Mouse (Mus musculus) limb, embryonic 15.5 days (tissue): ENCODE data around the gene Zwilch. TPM values are rescaled to one million over a fixed set of nuclear protein-coding genes. Genes with fewer than 3 reads are reported as not detected.
A peak's percentile ranks its signal among the peaks of the same experiment; 100 is the strongest.

ENCODE experiments used
- ATAC-seq: fragments of 200-750 bp; cut with Nextera tagmentation; 2 replicates; pipeline ENCODE4 v1.8.0; 2017; ENCODE audit warnings: low read depth, moderate TSS enrichment; ENCODE audit not compliant: insufficient number of reproducible peaks, low FRiP score, low TSS enrichment
- H3K27ac ChIP-seq: fragments of 300-500 bp; sonication (generic); 2 replicates; pipeline ENCODE4 v1.5.1; 2015; ENCODE audit warnings: moderate library complexity, mild to moderate bottlenecking, inconsistent platforms
- H3K27me3 ChIP-seq: fragments of 300-500 bp; sonication (generic); 2 replicates; pipeline ENCODE4 v1.6.1; 2015; ENCODE audit warnings: inconsistent platforms
- H3K36me3 ChIP-seq: fragments of 300-500 bp; sonication (generic); 2 replicates; pipeline ENCODE4 v1.6.1; 2015; ENCODE audit warnings: inconsistent platforms
- H3K4me1 ChIP-seq: fragments of 300-500 bp; sonication (generic); 2 replicates; pipeline ENCODE4 v1.6.1; 2015; ENCODE audit warnings: inconsistent platforms
- H3K4me2 ChIP-seq: fragments of 300-500 bp; sonication (generic); 2 replicates; pipeline ENCODE4 v1.6.1; 2015; ENCODE audit warnings: mild to moderate bottlenecking, inconsistent platforms
- H3K4me3 ChIP-seq: fragments of 300-500 bp; sonication (generic); 2 replicates; pipeline ENCODE4 v1.5.1; 2015; ENCODE audit warnings: mild to moderate bottlenecking, inconsistent platforms
- H3K9ac ChIP-seq: fragments of 300-500 bp; sonication (generic); 2 replicates; pipeline ENCODE4 v1.6.1; 2015; ENCODE audit warnings: inconsistent platforms
- H3K9me3 ChIP-seq: fragments of 300-500 bp; sonication (generic); 2 replicates; pipeline ENCODE4 v1.6.1; 2016; ENCODE audit warnings: inconsistent platforms
- WGBS: fragments of 180-500 bp; shearing (Covaris S2); methylation state at CpG from one replicate; pipeline ENCODE4 v1.1.7; 2015; 5-methylcytosine and 5-hydroxymethylcytosine counted together
- polyA plus RNA-seq: library from polyadenylated mRNA; unstranded; fragments of >200 nt; fragmentation: Nextera tagmentation; extraction: Ambion mirVana; gene quantifications from 2 replicates; pipeline ENCODE4 v1.2.1, GENCODE M21; 2015

Zwilch gene
- polyA plus RNA-seq, 1 experiment from 2014 or later, result 17.3 TPM

- no peak overlapping the region for H3K4me2 ChIP-seq
- WGBS, result 57% methylated on average over 12 of the region's 12 CpGs
- no peak overlapping the region for H3K4me3 ChIP-seq
- H3K9ac ChIP-seq, result no peak overlapping the region
- no peaks in the 10 kb centered on the region for H3K27me3 ChIP-seq
- peaks cover 43% of the 10 kb centered on the region for H3K4me1 ChIP-seq
- no peaks in the 10 kb centered on the region for H3K9me3 ChIP-seq
- H3K27ac ChIP-seq, result peak overlapping the region; percentile 54
- H3K36me3 ChIP-seq, result no peaks in the 10 kb centered on the region
- no peak for ATAC-seq
Observed at GRCm38 (mm10) chr9:64089004-64089403, 83.9 kb downstream of the Zwilch start.

DNA sequence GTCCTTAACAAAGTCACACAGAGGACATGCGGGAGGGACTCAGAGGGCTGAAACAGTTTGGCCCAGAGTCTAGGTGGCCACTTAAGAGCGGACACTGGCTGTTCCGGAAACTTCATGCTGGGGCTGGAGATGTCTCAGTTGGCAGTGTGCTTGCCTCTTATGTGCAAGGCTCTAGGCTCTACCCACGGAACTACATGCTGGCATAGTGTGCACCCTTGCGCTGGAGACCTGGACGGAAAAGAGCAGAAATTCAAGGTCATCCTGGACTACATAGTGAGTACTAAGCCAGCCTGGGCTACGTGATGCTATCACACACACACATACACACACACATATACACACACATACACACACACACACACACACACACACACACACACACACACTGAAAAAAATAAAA, 84.6 kb downstream of the Zwilch start:
- H3K4me3 ChIP-seq, result no peak overlapping the region
- H3K9me3 ChIP-seq, result no peaks in the 10 kb centered on the region
- no peaks in the 10 kb centered on the region for H3K27me3 ChIP-seq
- peaks cover 41% of the 10 kb centered on the region for H3K4me1 ChIP-seq
- H3K36me3 ChIP-seq, result no peaks in the 10 kb centered on the region
- H3K4me2 ChIP-seq, result no peak overlapping the region
- no peak overlapping the region for H3K9ac ChIP-seq
- WGBS, result 91% methylated on average over 7 of the region's 7 CpGs
- ATAC-seq, result no peak
- peak overlapping the region; percentile 54; the same call in 1 of the 2 replicates for H3K27ac ChIP-seq

- H3K9ac ChIP-seq, result no peak overlapping the region
- H3K36me3 ChIP-seq, result no peaks in the 10 kb centered on the region
- no peaks in the 10 kb centered on the region for H3K27me3 ChIP-seq
- ATAC-seq, result no peak
- H3K4me1 ChIP-seq, result peaks cover 41% of the 10 kb centered on the region
- H3K4me2 ChIP-seq, result no peak overlapping the region
- H3K4me3 ChIP-seq, result no peak overlapping the region
- H3K9me3 ChIP-seq, result no peaks in the 10 kb centered on the region
- H3K27ac ChIP-seq, result no peak overlapping the region
- 30% methylated on average over 5 of the region's 5 CpGs for WGBS
Observed at GRCm38 (mm10) chr9:64087461-64088235, 85.3 kb downstream of the Zwilch start.

Other genes with a start within 250 kb of the Zwilch start
- 7.1 and 9.4 TPM in 2 replicates for gene Smad6, start 151.0 kb downstream of the Zwilch start, polyA plus RNA-seq
- gene Lctl, start 56.0 kb downstream of the Zwilch start, polyA plus RNA-seq, result 0.13 TPM in 1 of 2 replicates, not detected in the other
- gene Rpl4, start 271 bp upstream of the Zwilch start, polyA plus RNA-seq, result 1,189 and 1,208 TPM in 2 replicates
- 30.3 and 31.1 TPM in 2 replicates for gene Snapc5, start 6.2 kb upstream of the Zwilch start, polyA plus RNA-seq
- 1.3 and 2.5 TPM in 2 replicates for gene Uchl4, start 62.1 kb upstream of the Zwilch start, polyA plus RNA-seq
- 80.6 and 95.9 TPM in 2 replicates for gene Map2k1, start 80.5 kb upstream of the Zwilch start, polyA plus RNA-seq
- 164 and 174 TPM in 2 replicates for gene Tipin, start 108.5 kb upstream of the Zwilch start, polyA plus RNA-seq
- gene Dis3l, start 168.2 kb upstream of the Zwilch start, polyA plus RNA-seq, result 16.9 and 19.3 TPM in 2 replicates
- 0.83 and 1.3 TPM in 2 replicates for gene Megf11, start 212.5 kb upstream of the Zwilch start, polyA plus RNA-seq